Mouse (Mus musculus) liver, embryonic 14.5 days (tissue): Measurements from ENCODE around the gene Iars2.

Experiments used
- CTCF ChIP-seq: IDR thresholded peaks from 2 replicates; pipeline ENCODE4 v1.5.1; 2016; ENCODE audit warnings: antibody characterized with exemption, low read depth, control low read depth
- EP300 ChIP-seq: IDR thresholded peaks from 2 replicates; pipeline ENCODE4 v1.6.1; 2016; ENCODE audit warnings: antibody characterized with exemption, low read depth

DNA sequence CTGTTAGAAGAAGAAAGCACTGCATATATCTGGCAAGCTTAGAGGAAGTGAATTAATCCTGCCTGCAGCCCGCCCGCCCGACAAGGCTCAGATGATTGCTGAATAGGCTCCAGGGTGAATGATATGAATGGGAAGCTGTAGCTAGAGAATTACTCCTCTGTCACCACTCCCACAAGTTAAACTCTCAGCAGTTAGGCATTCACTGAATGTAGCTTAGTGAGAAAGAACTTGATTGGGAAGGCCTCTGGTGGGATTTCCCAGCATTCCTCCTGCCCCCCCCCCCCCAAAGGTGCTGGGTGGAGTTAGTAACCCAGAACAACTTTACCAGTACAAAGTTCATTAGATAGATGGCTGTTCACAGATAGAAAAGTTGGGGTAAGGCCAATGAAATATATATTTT is 7.3 kb upstream of the Iars2 start:
- no peak for TF ChIP-seq CTCF
- no peak for TF ChIP-seq EP300
